Mouse (Mus musculus): Measurements from ENCODE around the gene Tmem50b. TPM values are rescaled to one million over a fixed set of nuclear protein-coding genes. Genes with fewer than 3 reads are reported as not detected.

The Tmem50b gene
- 43.4 TPM for polyA plus RNA-seq (2015; fragmentation: Illumina TruSeq; extraction: RNeasy Lipid Tissue Mini Kit (QIAGEN cat#74804); ENCODE audit: insufficient read depth, low replicate concordance)

DNA sequence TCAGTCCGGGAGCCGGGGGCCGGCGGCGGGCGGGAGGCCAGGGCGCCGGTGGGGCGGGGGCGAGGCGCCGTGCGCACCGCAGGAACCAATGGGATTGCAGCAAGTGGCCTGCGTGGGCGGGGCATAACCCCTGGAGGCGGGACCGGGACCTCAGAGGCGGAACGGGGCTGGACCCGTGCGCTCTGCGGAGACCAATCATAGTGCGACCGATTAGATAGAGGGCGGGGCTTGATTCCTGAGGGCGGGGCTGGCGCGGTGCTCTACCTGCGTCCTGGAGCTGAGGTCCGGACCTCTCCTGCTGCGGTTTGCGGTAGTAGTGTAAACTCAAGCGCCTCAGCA lies at the start of gene Tmem50b:
Tmem50b (minus strand) TSS at position 129 of the 339 bp plus-strand sequence.

DNA sequence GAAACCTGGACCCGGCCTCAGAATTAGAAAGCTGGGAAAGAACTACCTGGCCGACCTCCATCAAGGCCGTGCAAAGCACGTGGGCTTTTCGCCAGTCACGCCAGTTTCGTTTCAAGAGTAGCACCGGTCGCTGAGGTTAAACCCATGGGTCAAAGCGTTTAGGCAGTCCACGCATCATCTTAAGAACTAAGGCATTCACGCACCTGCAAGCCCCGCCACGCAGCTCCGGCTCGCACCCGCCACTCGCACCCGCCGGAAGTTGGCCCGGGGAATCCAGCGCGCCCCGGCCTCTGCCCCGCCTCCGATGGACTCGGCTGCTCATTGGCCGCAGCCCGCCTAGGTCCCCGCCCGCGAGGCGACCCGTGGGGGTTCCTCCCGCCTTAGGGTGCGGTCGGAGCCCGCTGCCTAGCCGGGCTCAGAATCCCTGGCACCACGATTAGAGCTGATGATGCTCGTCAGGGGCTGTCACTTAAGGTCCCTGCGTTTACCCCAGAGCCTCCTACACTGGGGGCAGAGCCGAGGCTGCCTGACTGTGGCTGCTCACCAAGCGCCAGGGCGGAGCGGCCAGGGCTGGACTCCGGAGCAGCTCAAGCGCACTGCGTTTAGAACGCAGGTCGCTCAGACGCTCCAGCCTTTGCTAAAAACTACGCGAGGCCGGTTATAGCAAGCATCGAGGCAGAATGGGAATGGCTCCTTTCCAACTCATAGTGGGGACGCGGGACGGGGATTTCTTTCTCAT lies 49.2 kb upstream of the Tmem50b start, which contains the start of gene Gart:
Gart (minus strand) TSS at position 272 of the 739 bp plus-strand sequence.

DNA sequence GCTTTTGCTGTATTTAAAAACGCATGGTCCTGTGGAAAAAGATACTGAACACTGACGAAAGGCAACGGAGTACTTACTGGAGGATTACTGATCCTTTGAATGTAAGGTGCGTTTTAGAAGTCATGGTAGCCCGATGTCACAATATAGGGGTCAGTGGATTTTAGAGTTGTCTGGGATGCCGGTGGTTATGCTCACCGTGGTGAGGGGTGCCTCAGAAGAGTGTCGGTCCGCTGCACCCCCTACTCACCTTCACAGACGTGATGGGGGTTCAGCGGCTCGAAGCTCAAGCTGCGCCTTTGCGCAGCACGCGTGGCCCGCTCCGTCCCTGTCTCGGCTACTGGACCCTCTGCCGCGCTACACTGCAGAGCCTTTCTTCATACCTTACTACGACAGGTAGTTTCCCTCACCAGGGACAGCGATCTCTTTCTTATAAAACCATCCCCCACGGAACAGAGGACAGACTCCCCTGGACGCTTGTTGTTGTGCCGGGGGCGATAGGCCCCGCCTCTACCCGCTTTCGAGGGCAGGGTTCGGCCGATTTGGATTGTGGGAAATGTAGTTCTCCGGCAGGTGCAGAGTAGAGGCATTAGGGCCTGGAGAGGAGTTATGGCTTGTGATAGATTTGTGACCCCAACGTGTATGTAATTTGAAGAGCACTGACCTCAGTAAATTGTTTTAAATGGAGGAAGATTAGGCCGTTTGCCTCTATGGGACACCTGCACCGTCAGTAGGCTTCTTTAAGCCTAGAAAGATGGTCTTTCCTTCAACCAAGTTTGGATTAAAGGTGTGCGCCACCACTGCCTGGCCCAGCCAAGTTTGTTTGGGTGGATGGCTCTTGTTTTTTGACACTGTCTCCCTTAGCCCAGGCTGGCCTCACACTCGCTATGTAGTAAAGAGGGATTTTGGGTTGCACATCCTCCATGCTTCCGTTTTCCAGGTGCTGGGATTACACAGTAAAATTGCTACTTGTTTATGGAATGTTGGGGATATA lies 21.2 kb upstream of the Tmem50b start, which contains the start of gene Dnajc28:
Dnajc28 (minus strand) TSS at position 516 of the 991 bp plus-strand sequence.

DNA sequence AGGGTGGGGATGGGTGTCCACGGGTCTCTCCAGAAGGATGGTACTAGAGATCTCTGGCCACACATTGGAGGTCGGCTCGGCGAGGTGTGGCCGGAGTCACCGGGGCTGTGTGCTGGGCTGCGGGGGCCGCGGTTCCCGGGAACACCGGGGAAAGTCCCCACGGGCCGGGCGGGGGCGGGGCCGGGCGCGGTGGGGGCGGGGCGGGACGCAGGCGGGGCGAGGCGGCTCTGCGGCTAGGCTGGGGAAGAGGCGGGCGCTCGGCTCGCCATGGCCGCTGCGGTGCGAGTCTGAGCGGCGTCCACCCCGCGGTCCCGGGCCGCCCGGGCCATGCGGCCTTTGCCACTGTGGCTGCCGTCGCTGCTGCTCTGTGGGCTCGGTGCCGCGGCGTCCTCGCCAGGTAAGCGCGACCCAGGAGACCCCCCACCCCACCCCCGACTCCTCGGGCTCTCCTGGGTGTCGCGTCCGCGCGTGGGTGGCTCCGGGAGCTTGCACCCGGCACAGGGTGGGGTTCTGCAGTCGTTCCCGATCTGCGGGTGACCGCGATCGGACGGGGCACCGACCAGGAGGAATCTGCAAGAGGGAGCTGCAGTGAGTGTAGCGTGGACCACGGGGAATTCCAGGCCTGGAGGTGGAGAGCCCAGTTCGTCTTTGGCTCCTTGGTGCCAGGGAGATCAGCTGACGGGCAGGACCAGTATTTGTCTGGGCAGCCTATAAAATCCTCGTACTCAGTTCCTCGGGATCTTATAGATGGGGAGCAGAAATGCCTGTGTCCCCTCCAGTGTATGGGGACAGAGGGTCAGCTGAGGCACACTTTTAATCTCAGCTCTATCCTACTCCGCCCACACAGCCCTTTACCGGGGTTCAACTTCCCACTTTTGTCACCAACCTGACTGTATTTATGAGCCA lies 50.5 kb downstream of the Tmem50b start, which contains the start of gene Ifngr2:
Ifngr2 (plus strand) TSS at position 237 of the 906 bp plus-strand sequence.

Other genes with a start within 250 kb of the Tmem50b start
- 93.7 TPM for gene Ifnar2, start 225.0 kb downstream of the Tmem50b start, polyA plus RNA-seq (2015; fragmentation: Illumina TruSeq; extraction: RNeasy Lipid Tissue Mini Kit (QIAGEN cat#74804); ENCODE audit: insufficient read depth, low replicate concordance)
- 1.2 TPM for gene Gm21970, start 206.1 kb downstream of the Tmem50b start, polyA plus RNA-seq (2015; fragmentation: Illumina TruSeq; extraction: RNeasy Lipid Tissue Mini Kit (QIAGEN cat#74804); ENCODE audit: insufficient read depth, low replicate concordance)
- 135 TPM for gene Il10rb, start 191.6 kb downstream of the Tmem50b start, polyA plus RNA-seq (2015; fragmentation: Illumina TruSeq; extraction: RNeasy Lipid Tissue Mini Kit (QIAGEN cat#74804); ENCODE audit: insufficient read depth, low replicate concordance)
- 111 TPM for gene Ifnar1, start 112.6 kb downstream of the Tmem50b start, polyA plus RNA-seq (2015; fragmentation: Illumina TruSeq; extraction: RNeasy Lipid Tissue Mini Kit (QIAGEN cat#74804); ENCODE audit: insufficient read depth, low replicate concordance)
- gene Ifngr2, start 50.7 kb downstream of the Tmem50b start, polyA plus RNA-seq (2015; fragmentation: Illumina TruSeq; extraction: RNeasy Lipid Tissue Mini Kit (QIAGEN cat#74804); ENCODE audit: insufficient read depth, low replicate concordance), result 82.4 TPM
- 4.0 TPM for gene Dnajc28, start 21.2 kb upstream of the Tmem50b start, polyA plus RNA-seq (2015; fragmentation: Illumina TruSeq; extraction: RNeasy Lipid Tissue Mini Kit (QIAGEN cat#74804); ENCODE audit: insufficient read depth, low replicate concordance)
- gene Gart, start 49.2 kb upstream of the Tmem50b start, polyA plus RNA-seq (2015; fragmentation: Illumina TruSeq; extraction: RNeasy Lipid Tissue Mini Kit (QIAGEN cat#74804); ENCODE audit: insufficient read depth, low replicate concordance), result 41.2 TPM
- 740 TPM for gene Son, start 49.7 kb upstream of the Tmem50b start, polyA plus RNA-seq (2015; fragmentation: Illumina TruSeq; extraction: RNeasy Lipid Tissue Mini Kit (QIAGEN cat#74804); ENCODE audit: insufficient read depth, low replicate concordance)
- 73.7 TPM for gene Donson, start 91.0 kb upstream of the Tmem50b start, polyA plus RNA-seq (2015; fragmentation: Illumina TruSeq; extraction: RNeasy Lipid Tissue Mini Kit (QIAGEN cat#74804); ENCODE audit: insufficient read depth, low replicate concordance)
- 50.3 TPM for gene Cryzl1, start 131.2 kb upstream of the Tmem50b start, polyA plus RNA-seq (2015; fragmentation: Illumina TruSeq; extraction: RNeasy Lipid Tissue Mini Kit (QIAGEN cat#74804); ENCODE audit: insufficient read depth, low replicate concordance)
- gene Itsn1, start 131.5 kb upstream of the Tmem50b start, polyA plus RNA-seq (2015; fragmentation: Illumina TruSeq; extraction: RNeasy Lipid Tissue Mini Kit (QIAGEN cat#74804); ENCODE audit: insufficient read depth, low replicate concordance), result 28.2 TPM